Mouse (Mus musculus) frontal cortex, adult 2 months (tissue): Measurements from ENCODE around the gene C87436. TPM values are rescaled to one million over a fixed set of nuclear protein-coding genes. Genes with fewer than 3 reads are reported as not detected.
"Not testable (repeated sequence)": the region's sequence is repeated elsewhere in the genome, so short reads cannot be mapped to it uniquely, and the experiment has no call there.

ENCODE experiments used
- DNase-seq, 2 experiments: peaks; one replicate each; pipeline ENCODE4 v3.0.0; 2022; ENCODE audit warnings: low spot score in 1 of 2; ENCODE audit errors: extremely low spot score in 1 of 2
- polyA plus RNA-seq: library from polyadenylated mRNA; depleted of rRNA; stranded (reverse); fragments of >200 nt; gene quantifications from 2 replicates; pipeline ENCODE4 v1.2.3, GENCODE M21; 2012

C87436 gene
- polyA plus RNA-seq, 1 experiment, result 19.1 TPM

DNA sequence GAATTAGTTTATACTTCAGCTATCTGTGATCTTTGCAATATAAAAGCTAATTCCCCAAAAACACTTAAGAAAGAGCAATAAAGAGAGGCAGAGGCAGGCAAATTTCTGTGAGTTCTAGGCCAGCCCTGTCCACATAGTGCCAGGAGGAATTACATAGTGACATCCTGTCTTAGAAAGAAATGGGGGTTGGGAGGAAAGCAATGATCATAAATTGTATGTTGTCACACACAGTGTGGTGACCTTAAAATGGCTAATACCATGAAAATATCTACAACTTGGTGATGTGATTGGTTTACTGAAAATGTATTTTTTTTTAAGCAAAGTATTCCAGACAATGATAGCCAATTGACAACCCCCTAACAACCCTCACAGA is 41.6 kb downstream of the C87436 start:
- DNase-seq, result no peak

DNA sequence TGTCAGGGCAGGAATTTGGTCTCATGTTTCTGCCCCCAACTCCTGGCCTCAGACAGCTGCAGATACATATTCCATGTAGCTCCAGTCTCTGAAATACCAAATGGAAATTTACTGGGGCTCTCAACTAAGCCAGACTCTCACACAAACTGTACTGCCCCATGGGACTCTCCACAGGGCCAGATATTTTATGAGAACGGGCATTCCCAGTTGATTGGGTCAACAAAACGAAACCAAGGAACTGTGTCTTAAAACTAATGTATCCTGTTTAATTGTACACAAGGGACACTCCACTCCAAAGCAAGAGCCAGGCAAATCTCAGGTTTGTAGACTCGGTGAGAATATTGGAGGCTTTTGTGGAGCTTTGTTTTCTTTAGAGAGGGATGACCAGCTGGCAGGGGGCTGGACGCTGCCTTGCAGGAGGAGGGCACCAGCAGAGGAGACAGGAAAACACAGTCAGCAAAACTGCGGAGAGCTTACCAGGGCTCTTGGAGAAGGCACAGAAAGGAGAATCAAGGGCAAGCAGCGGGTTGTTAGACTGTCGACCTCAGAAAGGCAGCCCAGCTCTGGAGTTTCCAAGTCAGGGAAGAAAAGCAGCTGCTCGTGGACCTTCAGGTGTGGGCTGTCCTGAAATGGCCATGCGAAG is 42.1 kb downstream of the C87436 start:
- DNase-seq, result no peak

DNA sequence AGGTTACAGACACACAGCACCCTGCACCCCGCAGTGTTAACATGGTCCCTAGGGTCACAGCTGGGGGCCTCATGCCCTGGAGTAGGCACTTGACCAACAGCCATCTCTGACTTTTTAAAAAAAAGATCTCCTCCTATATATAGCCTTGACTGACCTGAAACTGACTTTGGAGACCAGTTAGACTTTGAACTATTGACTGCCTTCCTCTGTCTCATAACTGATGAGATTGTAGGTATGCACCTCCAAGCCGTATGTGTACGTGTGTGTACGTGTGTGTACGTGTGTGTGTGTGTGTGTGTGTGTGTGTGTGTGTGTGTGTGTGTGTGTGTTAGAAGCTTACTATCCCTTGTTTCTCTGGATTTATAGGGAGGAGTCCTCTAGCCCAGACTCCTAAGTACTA is 43.7 kb downstream of the C87436 start:
- no peak for DNase-seq

DNA sequence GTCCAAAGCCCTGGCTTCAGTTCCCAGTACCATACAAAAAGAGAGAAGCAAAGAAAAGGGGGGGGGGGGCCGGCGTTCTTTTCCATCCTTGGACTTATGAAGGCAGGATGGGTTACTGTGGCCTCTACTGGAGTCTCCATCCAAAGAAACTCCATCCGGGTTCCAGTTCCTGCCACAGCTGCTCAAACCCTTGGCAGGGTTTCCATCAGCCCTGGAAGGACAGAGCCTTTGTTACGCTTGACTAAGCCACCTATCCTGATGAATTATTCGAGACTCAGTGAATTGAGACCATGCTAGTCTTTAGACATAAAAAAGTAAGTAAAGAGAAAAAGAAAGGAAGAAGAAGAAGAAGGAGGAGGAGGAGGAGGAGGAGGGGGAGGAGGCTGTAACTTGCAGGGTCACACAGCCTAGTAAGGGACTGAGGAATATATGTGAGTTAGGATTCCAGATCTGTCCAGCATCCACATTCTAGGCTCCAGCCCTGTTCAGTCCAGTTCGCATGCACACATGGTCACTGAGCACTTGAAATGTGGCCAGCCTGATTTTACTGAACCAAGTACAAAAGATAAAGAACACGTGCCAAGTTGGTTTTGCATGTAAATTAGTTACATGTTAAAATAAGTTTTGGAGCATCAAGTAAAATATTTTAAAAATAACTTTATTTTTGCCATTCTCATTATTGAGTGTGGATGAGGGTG is 47.9 kb downstream of the C87436 start:
- no peak for DNase-seq

DNA sequence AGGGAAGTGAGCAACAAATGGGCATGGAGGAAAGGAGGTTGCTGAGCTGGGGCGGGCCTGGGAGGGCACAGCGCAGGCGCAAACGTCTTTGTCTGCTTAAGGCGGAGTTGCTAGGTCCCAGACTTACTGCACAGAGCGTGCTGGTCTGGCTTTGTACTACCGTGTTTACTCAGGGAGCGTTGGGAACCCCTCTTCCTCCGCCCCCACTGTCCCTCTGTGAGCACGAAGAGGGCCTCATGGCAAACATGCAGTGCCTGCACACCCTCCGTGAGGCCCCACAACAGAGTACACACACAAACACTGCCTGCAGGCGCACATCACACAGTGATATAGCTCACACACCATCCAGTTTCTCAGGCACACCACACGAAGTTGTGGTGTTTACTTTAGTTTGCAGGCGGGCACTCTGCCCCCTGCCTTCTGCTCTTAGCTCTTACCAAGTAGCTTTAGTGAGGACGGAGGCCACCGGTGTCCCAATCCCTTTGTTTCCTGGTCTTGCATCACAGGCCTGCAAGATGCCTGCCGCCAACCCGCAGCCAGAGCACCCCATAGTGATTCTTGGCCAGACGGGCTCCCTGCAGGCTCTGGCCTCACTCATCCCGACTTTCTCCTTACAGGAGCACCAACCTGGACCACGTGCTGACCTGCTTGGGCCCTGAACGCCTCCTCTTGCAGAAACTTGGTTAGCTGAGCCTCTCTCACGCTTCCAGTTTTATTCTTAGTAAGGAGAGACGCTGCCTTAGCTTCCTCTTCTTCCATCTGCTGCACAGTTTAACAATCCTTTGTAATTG is 49.4 kb downstream of the C87436 start:
- DNase-seq, result peak; percentile 33 to 71

DNA sequence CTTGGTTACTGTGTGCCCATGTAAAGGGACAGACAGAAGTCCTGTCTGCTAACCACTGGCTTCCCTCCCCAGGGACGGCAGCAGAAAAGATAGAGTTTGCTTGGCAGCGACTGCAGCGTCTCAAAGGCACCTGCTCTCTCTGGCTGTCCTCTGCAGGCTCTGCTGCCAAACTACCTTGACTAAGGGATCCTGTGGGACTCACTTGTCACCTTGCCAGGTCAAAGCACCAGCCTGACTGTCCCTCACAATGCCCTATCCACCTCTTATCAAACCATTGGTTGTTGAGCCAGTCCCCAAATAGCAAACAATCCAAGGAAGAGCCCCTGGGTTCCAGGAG is 49.9 kb downstream of the C87436 start:
- DNase-seq, result no peak

GRCm38 (mm10) chr6:86489945-86490344 is 51.8 kb downstream of the C87436 start:
- no peak for DNase-seq

DNA sequence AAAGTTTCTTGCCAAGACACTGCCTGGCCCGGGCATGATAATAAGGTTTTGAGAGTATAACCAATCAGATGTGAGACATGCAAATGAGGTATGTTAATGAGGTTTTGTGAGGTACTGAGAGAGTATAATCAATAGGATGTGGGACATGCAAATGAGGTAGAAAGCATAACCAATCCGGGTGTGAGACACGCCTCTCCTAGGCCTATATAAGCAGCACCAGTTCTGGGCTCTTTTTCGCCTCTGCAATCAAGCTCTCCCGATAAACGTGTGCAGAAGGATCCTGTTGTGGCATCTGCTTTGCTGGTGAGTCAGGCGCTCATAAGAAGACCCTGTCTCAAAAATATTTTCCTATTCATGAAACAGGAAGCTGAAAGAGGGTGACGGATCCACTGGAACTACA is 52.2 kb downstream of the C87436 start:
- DNase-seq, result not testable (repeated sequence)

GRCm38 (mm10) chr6:86493469-86494263 is 55.5 kb downstream of the C87436 start:
- DNase-seq, result no peak

GRCm38 (mm10) chr6:86494767-86495166 is 56.6 kb downstream of the C87436 start:
- DNase-seq, result no peak

- no peak for DNase-seq
Observed at GRCm38 (mm10) chr6:86495661-86496060, 57.5 kb downstream of the C87436 start.

GRCm38 (mm10) chr6:86496127-86496526 is 58.0 kb downstream of the C87436 start:
- DNase-seq, result no peak

GRCm38 (mm10) chr6:86496585-86496984 is 58.4 kb downstream of the C87436 start:
- no peak for DNase-seq

DNA sequence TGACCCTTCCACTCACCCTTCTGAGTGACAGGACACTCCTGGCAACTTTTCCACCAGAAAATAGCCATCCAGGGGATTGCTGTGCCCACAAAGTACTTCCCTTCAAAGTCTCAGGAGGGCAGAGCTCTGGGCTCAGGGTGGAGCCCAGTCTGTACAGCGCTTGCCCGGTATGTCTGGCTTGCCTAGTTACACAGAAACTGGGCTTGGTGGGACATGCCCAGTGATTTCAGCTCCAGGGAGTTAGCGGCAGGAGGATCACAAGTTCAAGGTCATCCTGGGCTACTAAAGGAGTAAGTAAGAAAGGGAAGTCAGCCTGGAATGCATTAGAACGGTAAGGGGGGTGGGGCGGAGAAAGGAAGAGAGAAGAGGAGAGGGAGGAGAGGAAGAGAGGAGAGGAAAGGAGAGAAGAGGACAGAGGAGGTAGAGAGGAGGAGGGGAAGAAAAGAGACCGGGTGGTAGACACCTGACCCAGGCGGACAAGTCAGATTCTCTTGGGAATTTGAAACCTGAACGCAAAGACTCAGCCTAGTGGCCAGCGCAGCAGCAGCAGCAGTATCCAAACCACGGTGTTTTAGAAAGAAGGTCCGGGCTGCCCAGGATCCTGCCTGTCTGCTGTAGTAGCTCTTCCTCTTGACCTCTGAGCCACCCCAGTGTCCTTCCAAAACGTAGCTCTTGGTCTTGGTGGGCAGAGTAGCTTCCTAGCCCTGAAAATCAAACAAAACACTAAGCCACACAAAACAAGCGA is 59.1 kb downstream of the C87436 start:
- no peak for DNase-seq

GRCm38 (mm10) chr6:86497942-86498732 is 60.0 kb downstream of the C87436 start:
- DNase-seq, result no peak

- no peak for DNase-seq
Observed at GRCm38 (mm10) chr6:86499571-86500109, 61.5 kb downstream of the C87436 start.

- DNase-seq, result no peak
Observed at GRCm38 (mm10) chr6:86503513-86503912, 65.3 kb downstream of the C87436 start.

GRCm38 (mm10) chr6:86505671-86506070 is 67.5 kb downstream of the C87436 start:
- DNase-seq, result no peak

DNA sequence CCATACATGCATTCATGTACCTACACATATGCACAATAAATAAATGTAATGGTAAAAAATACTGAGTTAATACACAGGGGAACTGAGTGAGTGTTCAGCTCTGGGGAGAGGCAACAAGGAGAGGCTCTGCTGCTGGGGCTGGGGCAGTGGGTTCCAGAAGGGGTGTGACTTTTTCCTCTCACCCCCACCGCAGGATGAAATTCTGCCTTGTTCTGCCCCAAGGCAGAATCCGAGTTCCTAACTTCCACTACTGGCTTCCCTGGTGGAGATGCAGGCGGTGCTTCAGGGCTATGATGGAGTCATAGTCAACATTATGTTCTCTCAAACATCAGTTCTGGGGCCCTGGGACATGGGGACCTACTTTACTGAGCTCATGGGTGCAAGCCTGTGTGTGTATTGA is 68.1 kb downstream of the C87436 start:
- no peak for DNase-seq
